Mouse (Mus musculus): ENCODE measurements around the gene Lmo7.
A peak's percentile ranks its signal among the peaks of the same experiment; 100 is the strongest.

Lmo7 gene

GRCm38 (mm10) chr14:101837176-101837575 is 107.4 kb downstream of the Lmo7 start:
- no peak for DNase-seq (ENCODE audit: low read depth)

- DNase-seq (ENCODE audit: low read depth): no peak
These were observed 108.6 kb downstream of the Lmo7 start for GRCm38 (mm10) chr14:101838231-101838839.

- DNase-seq (ENCODE audit: low read depth): no peak
These were observed 110.3 kb downstream of the Lmo7 start for GRCm38 (mm10) chr14:101839771-101840731.

GRCm38 (mm10) chr14:101841271-101841670 is 111.5 kb downstream of the Lmo7 start:
- DNase-seq (ENCODE audit: low read depth): no peak

GRCm38 (mm10) chr14:101842521-101842920 is 112.8 kb downstream of the Lmo7 start:
- DNase-seq (ENCODE audit: low read depth): no peak

GRCm38 (mm10) chr14:101843443-101843842 is 113.7 kb downstream of the Lmo7 start:
- DNase-seq (ENCODE audit: low read depth): no peak

- DNase-seq (ENCODE audit: low read depth): no peak
These were observed 114.7 kb downstream of the Lmo7 start for GRCm38 (mm10) chr14:101844467-101844866.

- DNase-seq (ENCODE audit: low read depth): no peak
These were observed 116.5 kb downstream of the Lmo7 start for GRCm38 (mm10) chr14:101846097-101846882.

GRCm38 (mm10) chr14:101847520-101847919 is 117.8 kb downstream of the Lmo7 start:
- DNase-seq (ENCODE audit: low read depth): no peak

- DNase-seq (ENCODE audit: low read depth): no peak
These were observed 122.9 kb downstream of the Lmo7 start for GRCm38 (mm10) chr14:101852584-101853195.

- DNase-seq (ENCODE audit: low read depth): no peak
These were observed 123.5 kb downstream of the Lmo7 start for GRCm38 (mm10) chr14:101853207-101853606.

GRCm38 (mm10) chr14:101853722-101854121 is 124.0 kb downstream of the Lmo7 start:
- peak; percentile 21 for DNase-seq (ENCODE audit: low read depth)

- DNase-seq (ENCODE audit: low read depth): no peak
These were observed 124.5 kb downstream of the Lmo7 start for GRCm38 (mm10) chr14:101854226-101854625.

- no peak for DNase-seq (ENCODE audit: low read depth)
These were observed 129.6 kb downstream of the Lmo7 start for GRCm38 (mm10) chr14:101859305-101859886.

- no peak for DNase-seq (ENCODE audit: low read depth)
These were observed 132.3 kb downstream of the Lmo7 start for GRCm38 (mm10) chr14:101862088-101862487.

GRCm38 (mm10) chr14:101867071-101867733 is 137.4 kb downstream of the Lmo7 start:
- peak; percentile 30 for DNase-seq (ENCODE audit: low read depth)

- DNase-seq (ENCODE audit: low read depth): peak; percentile 3
These were observed 139.4 kb downstream of the Lmo7 start for GRCm38 (mm10) chr14:101869145-101869544.

- DNase-seq (ENCODE audit: low read depth): no peak
These were observed 139.9 kb downstream of the Lmo7 start for GRCm38 (mm10) chr14:101869661-101870060.

- peak; percentile 92 for DNase-seq (ENCODE audit: low read depth)
These were observed 140.6 kb downstream of the Lmo7 start for GRCm38 (mm10) chr14:101870171-101870902.

GRCm38 (mm10) chr14:101872846-101873245 is 143.1 kb downstream of the Lmo7 start:
- DNase-seq (ENCODE audit: low read depth): no peak
